Mouse (Mus musculus): Measurements from ENCODE around the gene Pkm. TPM values are rescaled to one million over a fixed set of nuclear protein-coding genes. Genes with fewer than 3 reads are reported as not detected.

Pkm gene
- polyA plus RNA-seq, 1 experiment from 2014 or later, result 861 TPM

- peaks cover 31% of the 10 kb centered on the region for H3K4me1 ChIP-seq (replicated peaks; ENCODE audit: control insufficient read depth, insufficient read depth, low read length)
- H3K36me3 ChIP-seq (replicated peaks; ENCODE audit: control insufficient read depth, insufficient read depth), result peaks cover 62% of the 10 kb centered on the region
- no peak overlapping the region for H3K4me3 ChIP-seq (replicated peaks; ENCODE audit: low read length)
- no peak overlapping the region for H3K4me2 ChIP-seq (replicated peaks)
- 49% methylated on average over 3 of the region's 3 CpGs for WGBS
- no peaks in the 10 kb centered on the region for H3K9me3 ChIP-seq (ENCODE audit: control insufficient read depth, low read length)
- H3K9ac ChIP-seq, result no peak overlapping the region
- no peaks in the 10 kb centered on the region for H3K27me3 ChIP-seq (ENCODE audit: control insufficient read depth, insufficient read depth, low read length)
- no peak for ATAC-seq (ENCODE audit: low FRiP score)
- DNase-seq (ENCODE audit: low spot score), result no peak
- no peak overlapping the region for H3K27ac ChIP-seq
Observed at GRCm38 (mm10) chr9:59663957-59664356, 7.8 kb downstream of the Pkm start.

GRCm38 (mm10) chr9:59664664-59665256 lies 8.6 kb downstream of the Pkm start:
- peaks cover 70% of the 10 kb centered on the region for H3K36me3 ChIP-seq (replicated peaks; ENCODE audit: control insufficient read depth, insufficient read depth)

GRCm38 (mm10) chr9:59666016-59666415 lies 9.8 kb downstream of the Pkm start:
- Histone ChIP-seq H3K4me2 (replicated peaks) (no peak overlapping the region), H3K4me1 (replicated peaks; ENCODE audit: control insufficient read depth, insufficient read depth, low read length) (peaks cover 11% of the 10 kb centered on the region; the same call in 1 of the 2 replicates), H3K27me3 (ENCODE audit: control insufficient read depth, insufficient read depth, low read length) (no peaks in the 10 kb centered on the region), H3K9me3 (ENCODE audit: control insufficient read depth, low read length) (no peaks in the 10 kb centered on the region), H3K36me3 (replicated peaks; ENCODE audit: control insufficient read depth, insufficient read depth) (peaks cover 79% of the 10 kb centered on the region), H3K9ac (no peak overlapping the region), H3K4me3 (replicated peaks; ENCODE audit: low read length) (no peak overlapping the region), H3K27ac (no peak overlapping the region)
- WGBS, result 94% methylated on average over 8 of the region's 8 CpGs
- DNase-seq (ENCODE audit: low spot score), result no peak
- no peak for ATAC-seq (ENCODE audit: low FRiP score)

More at GRCm38 (mm10) chr9:59664664-59665256, 8.6 kb downstream of the Pkm start:
- Histone ChIP-seq H3K27me3 (ENCODE audit: control insufficient read depth, insufficient read depth, low read length) (no peaks in the 10 kb centered on the region), H3K27ac (no peak overlapping the region), H3K4me2 (replicated peaks) (no peak overlapping the region), H3K9ac (no peak overlapping the region), H3K4me1 (replicated peaks; ENCODE audit: control insufficient read depth, insufficient read depth, low read length) (peaks cover 23% of the 10 kb centered on the region), H3K4me3 (replicated peaks; ENCODE audit: low read length) (no peak overlapping the region), H3K9me3 (ENCODE audit: control insufficient read depth, low read length) (no peaks in the 10 kb centered on the region)
- no peak for DNase-seq (ENCODE audit: low spot score)
- ATAC-seq (ENCODE audit: low FRiP score), result no peak
- WGBS, result 70% methylated on average over 4 of the region's 4 CpGs

- peaks cover 3% of the 10 kb centered on the region; the same call in 1 of the 2 replicates for H3K4me1 ChIP-seq (replicated peaks; ENCODE audit: control insufficient read depth, insufficient read depth, low read length)
- no peaks in the 10 kb centered on the region for H3K27me3 ChIP-seq (ENCODE audit: control insufficient read depth, insufficient read depth, low read length)
- no peak overlapping the region for H3K4me3 ChIP-seq (replicated peaks; ENCODE audit: low read length)
- no peak for ATAC-seq (ENCODE audit: low FRiP score)
- peaks cover 82% of the 10 kb centered on the region for H3K36me3 ChIP-seq (replicated peaks; ENCODE audit: control insufficient read depth, insufficient read depth)
- H3K9me3 ChIP-seq (ENCODE audit: control insufficient read depth, low read length), result no peaks in the 10 kb centered on the region
- DNase-seq (ENCODE audit: low spot score), result no peak
- 88% methylated on average over 1 of the region's 1 CpGs for WGBS
- H3K4me2 ChIP-seq (replicated peaks), result no peak overlapping the region
- H3K9ac ChIP-seq, result no peak overlapping the region
- H3K27ac ChIP-seq, result no peak overlapping the region
Observed at GRCm38 (mm10) chr9:59666813-59667212, 10.6 kb downstream of the Pkm start.

GRCm38 (mm10) chr9:59667250-59667649 lies 11.1 kb downstream of the Pkm start:
- H3K4me2 ChIP-seq (replicated peaks), result no peak overlapping the region
- H3K4me1 ChIP-seq (replicated peaks; ENCODE audit: control insufficient read depth, insufficient read depth, low read length), result no peaks in the 10 kb centered on the region; the same call in 1 of the 2 replicates
- no peak overlapping the region for H3K27ac ChIP-seq
- no peaks in the 10 kb centered on the region for H3K9me3 ChIP-seq (ENCODE audit: control insufficient read depth, low read length)
- WGBS, result 74% methylated on average over 4 of the region's 4 CpGs
- H3K27me3 ChIP-seq (ENCODE audit: control insufficient read depth, insufficient read depth, low read length), result no peaks in the 10 kb centered on the region
- DNase-seq (ENCODE audit: low spot score) (no peak), ATAC-seq (ENCODE audit: low FRiP score) (peak; percentile 46; the same call in 1 of the 2 replicates)
- no peak overlapping the region for H3K4me3 ChIP-seq (replicated peaks; ENCODE audit: low read length)
- H3K9ac ChIP-seq, result no peak overlapping the region
- H3K36me3 ChIP-seq (replicated peaks; ENCODE audit: control insufficient read depth, insufficient read depth), result peaks cover 86% of the 10 kb centered on the region

GRCm38 (mm10) chr9:59667904-59668303 lies 11.7 kb downstream of the Pkm start:
- Histone ChIP-seq H3K4me2 (replicated peaks) (no peak overlapping the region), H3K4me3 (replicated peaks; ENCODE audit: low read length) (no peak overlapping the region), H3K27ac (no peak overlapping the region), H3K9me3 (ENCODE audit: control insufficient read depth, low read length) (no peaks in the 10 kb centered on the region), H3K9ac (no peak overlapping the region), H3K27me3 (ENCODE audit: control insufficient read depth, insufficient read depth, low read length) (no peaks in the 10 kb centered on the region), H3K36me3 (replicated peaks; ENCODE audit: control insufficient read depth, insufficient read depth) (peaks cover 91% of the 10 kb centered on the region), H3K4me1 (replicated peaks; ENCODE audit: control insufficient read depth, insufficient read depth, low read length) (no peaks in the 10 kb centered on the region; the same call in 1 of the 2 replicates)
- DNase-seq (ENCODE audit: low spot score) (no peak), ATAC-seq (ENCODE audit: low FRiP score) (no peak)
- 89% methylated on average over 6 of the region's 6 CpGs for WGBS

- ATAC-seq (ENCODE audit: low FRiP score) (no peak), DNase-seq (ENCODE audit: low spot score) (no peak)
- WGBS, result 66% methylated on average over 7 of the region's 7 CpGs
- Histone ChIP-seq H3K4me3 (replicated peaks; ENCODE audit: low read length) (no peak overlapping the region), H3K9ac (no peak overlapping the region), H3K9me3 (ENCODE audit: control insufficient read depth, low read length) (no peaks in the 10 kb centered on the region), H3K27ac (no peak overlapping the region), H3K4me2 (replicated peaks) (no peak overlapping the region), H3K27me3 (ENCODE audit: control insufficient read depth, insufficient read depth, low read length) (no peaks in the 10 kb centered on the region), H3K4me1 (replicated peaks; ENCODE audit: control insufficient read depth, insufficient read depth, low read length) (no peaks in the 10 kb centered on the region; the same call in 1 of the 2 replicates), H3K36me3 (replicated peaks; ENCODE audit: control insufficient read depth, insufficient read depth) (peaks cover 91% of the 10 kb centered on the region)
Observed at GRCm38 (mm10) chr9:59668473-59668872, 12.3 kb downstream of the Pkm start.

- Histone ChIP-seq H3K9ac (no peak overlapping the region), H3K4me2 (replicated peaks) (no peak overlapping the region), H3K27ac (no peak overlapping the region), H3K9me3 (ENCODE audit: control insufficient read depth, low read length) (no peaks in the 10 kb centered on the region), H3K27me3 (ENCODE audit: control insufficient read depth, insufficient read depth, low read length) (no peaks in the 10 kb centered on the region), H3K4me1 (replicated peaks; ENCODE audit: control insufficient read depth, insufficient read depth, low read length) (no peaks in the 10 kb centered on the region; the same call in 1 of the 2 replicates), H3K36me3 (replicated peaks; ENCODE audit: control insufficient read depth, insufficient read depth) (peaks cover 94% of the 10 kb centered on the region), H3K4me3 (replicated peaks; ENCODE audit: low read length) (no peak overlapping the region)
- WGBS, result 78% methylated on average over 4 of the region's 4 CpGs
- ATAC-seq (ENCODE audit: low FRiP score) (no peak), DNase-seq (ENCODE audit: low spot score) (no peak)
Observed at GRCm38 (mm10) chr9:59669172-59669571, 13.0 kb downstream of the Pkm start.

GRCm38 (mm10) chr9:59672195-59672894 lies 16.2 kb downstream of the Pkm start:
- Histone ChIP-seq H3K36me3 (replicated peaks; ENCODE audit: control insufficient read depth, insufficient read depth) (peaks cover 100% of the 10 kb centered on the region), H3K4me1 (replicated peaks; ENCODE audit: control insufficient read depth, insufficient read depth, low read length) (no peaks in the 10 kb centered on the region), H3K4me3 (replicated peaks; ENCODE audit: low read length) (no peak overlapping the region), H3K9me3 (ENCODE audit: control insufficient read depth, low read length) (no peaks in the 10 kb centered on the region), H3K27me3 (ENCODE audit: control insufficient read depth, insufficient read depth, low read length) (no peaks in the 10 kb centered on the region), H3K4me2 (replicated peaks) (no peak overlapping the region), H3K27ac (no peak overlapping the region), H3K9ac (no peak overlapping the region)
- DNase-seq (ENCODE audit: low spot score) (no peak), ATAC-seq (ENCODE audit: low FRiP score) (no peak)
- 91% methylated on average over 12 of the region's 12 CpGs for WGBS
